Mouse (Mus musculus) hindbrain, postnatal 0 days (tissue): ENCODE measurements around the gene Ccdc154. TPM values are rescaled to one million over a fixed set of nuclear protein-coding genes. Genes with fewer than 3 reads are reported as not detected.

Experiments
- ATAC-seq: fragments of 200-750 bp; cut with Nextera tagmentation; 2 replicates; pipeline ENCODE4 v1.8.0; 2017; ENCODE audit warnings: mild to moderate bottlenecking, moderate TSS enrichment, moderate library complexity
- DNase-seq: peaks from one replicate; pipeline ENCODE4 v3.0.0-alpha.2; 2015; ENCODE audit warnings: low spot score
- H3K27ac ChIP-seq: fragments of 300-500 bp; sonication (generic); 2 replicates; pipeline ENCODE4 v1.5.1; 2014; ENCODE audit warnings: mild to moderate bottlenecking
- H3K27me3 ChIP-seq: fragments of 300-500 bp; sonication (generic); 2 replicates; pipeline ENCODE4 v1.6.1; 2014; ENCODE audit warnings: low read length, mixed read lengths; ENCODE audit not compliant: insufficient read depth
- H3K36me3 ChIP-seq: fragments of 300-500 bp; sonication (generic); 2 replicates; pipeline ENCODE4 v1.6.1; 2014; ENCODE audit warnings: low read length, mixed read lengths; ENCODE audit not compliant: insufficient read depth
- H3K4me1 ChIP-seq: fragments of 300-500 bp; sonication (generic); 2 replicates; pipeline ENCODE4 v1.6.1; 2014; ENCODE audit warnings: antibody characterized with exemption, low read length, mixed read lengths; ENCODE audit not compliant: insufficient read depth
- H3K4me2 ChIP-seq: fragments of 300-500 bp; sonication (generic); 2 replicates; pipeline ENCODE4 v1.6.1; 2014; ENCODE audit warnings: low read depth, mild to moderate bottlenecking, low read length, moderate library complexity, mixed read lengths
- H3K4me3 ChIP-seq: fragments of 300-500 bp; sonication (generic); 2 replicates; pipeline ENCODE4 v1.5.1; 2014; ENCODE audit warnings: low read length
- H3K9ac ChIP-seq: fragments of 300-500 bp; sonication (generic); replicated peaks from 2 replicates; pipeline ENCODE4 v1.6.1; 2014; ENCODE audit warnings: mild to moderate bottlenecking, low read length, moderate library complexity, mixed read lengths
- H3K9me3 ChIP-seq: fragments of 300-500 bp; sonication (generic); 2 replicates; pipeline ENCODE4 v1.6.1; 2016; ENCODE audit warnings: low read length, mixed read lengths
- CTCF ChIP-seq: IDR thresholded peaks from 2 replicates; pipeline ENCODE4 v1.5.1; 2016; ENCODE audit warnings: antibody characterized with exemption, control low read depth, low read depth
- WGBS: fragments of 180-500 bp; shearing (Covaris S2); extraction: QIAGEN DNeasy Blood & Tissue Kit; methylation state at CpG from one replicate; pipeline ENCODE4 v1.1.7; 2014; 5-methylcytosine and 5-hydroxymethylcytosine counted together
- polyA plus RNA-seq: library from polyadenylated mRNA; unstranded; fragments of >200 nt; fragmentation: Nextera tagmentation; extraction: Ambion mirVana; gene quantifications from 2 replicates; pipeline ENCODE4 v1.2.1, GENCODE M21; 2015
- total RNA-seq: library from RNA; depleted of rRNA; stranded (reverse); fragments of >200 nt; gene quantifications from 2 replicates; pipeline ENCODE4 v1.2.3, GENCODE M21; 2014

Ccdc154 gene
- total and polyA plus RNA-seq, 2 experiments from 2014 or later: not detected

DNA sequence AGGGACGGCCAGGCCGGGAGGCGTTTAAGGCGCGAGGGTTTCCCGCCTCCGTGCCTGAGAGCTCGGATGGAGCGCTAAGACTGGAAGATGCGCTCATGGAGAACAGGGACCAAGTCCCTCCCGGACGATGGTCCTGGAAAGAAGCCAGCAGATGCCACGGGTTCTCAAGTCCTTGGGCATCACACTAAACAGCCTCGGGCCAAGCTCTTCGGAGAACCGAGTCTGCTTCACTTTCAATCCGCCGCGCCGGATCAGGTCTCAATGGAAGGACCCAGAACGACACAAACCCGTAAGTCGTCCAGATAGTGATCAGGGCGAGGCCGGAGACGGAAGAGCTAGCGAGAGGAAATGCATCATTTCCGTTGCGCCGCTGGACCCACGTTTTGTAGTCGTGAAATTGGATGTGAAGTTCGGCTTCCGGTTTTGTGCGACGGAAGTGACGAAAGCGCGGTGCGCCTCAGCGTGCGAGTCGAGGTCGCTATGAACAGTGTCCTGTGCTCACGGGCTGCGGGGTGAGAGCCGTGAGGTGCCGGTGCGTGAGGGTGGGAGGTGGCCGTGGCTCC, 21.9 kb downstream of the Ccdc154 start, which contains the start of gene BC003965:
BC003965 (plus strand) TSS at position 426 of the 563 bp plus-strand sequence.
- WGBS: under 1% methylated on average over 50 of the region's 50 CpGs
- no peak for TF ChIP-seq CTCF
- Histone ChIP-seq H3K9ac (peak within 1 kb of the TSS; percentile 89), H3K36me3 (no peaks in the 10 kb centered on the region), H3K4me3 (peak within 1 kb of the TSS; percentile 86), H3K9me3 (no peaks in the 10 kb centered on the region), H3K27ac (peak within 1 kb of the TSS; percentile 96), H3K4me1 (peaks cover 11% of the 10 kb centered on the region), H3K27me3 (no peaks in the 10 kb centered on the region; the same call in none of the 2 replicates), H3K4me2 (peak within 1 kb of the TSS; percentile 97)
- ATAC-seq (peak; percentile 93), DNase-seq (peak; percentile 100)

DNA sequence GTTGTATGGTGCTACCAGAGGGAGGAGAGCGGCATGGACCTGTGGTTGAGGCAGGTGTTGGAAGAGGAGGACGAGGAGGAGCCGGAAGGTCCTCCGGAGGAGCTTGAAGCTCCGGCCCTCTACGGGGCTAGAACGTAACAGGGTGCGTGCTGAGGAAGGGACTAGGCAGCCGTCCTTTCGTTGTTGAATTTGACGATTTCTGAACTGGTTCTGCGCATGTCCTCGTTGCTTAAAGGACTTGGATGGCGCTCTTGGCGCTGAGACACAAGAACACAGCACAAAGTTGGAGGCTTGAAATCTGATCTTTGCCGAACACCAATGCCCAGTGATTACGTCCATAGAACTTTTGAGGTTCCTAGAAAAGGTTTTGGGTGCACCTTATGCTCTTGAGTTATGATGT, 22.7 kb downstream of the Ccdc154 start:
- 10% methylated on average over 17 of the region's 17 CpGs for WGBS
- H3K27me3 ChIP-seq: no peaks in the 10 kb centered on the region; the same call in none of the 2 replicates
- H3K9ac ChIP-seq: peak overlapping the region; percentile 89
- H3K4me3 ChIP-seq: peak overlapping the region; percentile 86
- H3K27ac ChIP-seq: peak overlapping the region; percentile 96; the same call in 1 of the 2 replicates
- no peaks in the 10 kb centered on the region for H3K36me3 ChIP-seq
- ATAC-seq (peak; percentile 4; the same call in 1 of the 2 replicates), DNase-seq (peak; percentile 16)
- peaks cover 18% of the 10 kb centered on the region for H3K4me1 ChIP-seq
- peak overlapping the region; percentile 97 for H3K4me2 ChIP-seq
- TF ChIP-seq CTCF: no peak
- H3K9me3 ChIP-seq: no peaks in the 10 kb centered on the region

DNA sequence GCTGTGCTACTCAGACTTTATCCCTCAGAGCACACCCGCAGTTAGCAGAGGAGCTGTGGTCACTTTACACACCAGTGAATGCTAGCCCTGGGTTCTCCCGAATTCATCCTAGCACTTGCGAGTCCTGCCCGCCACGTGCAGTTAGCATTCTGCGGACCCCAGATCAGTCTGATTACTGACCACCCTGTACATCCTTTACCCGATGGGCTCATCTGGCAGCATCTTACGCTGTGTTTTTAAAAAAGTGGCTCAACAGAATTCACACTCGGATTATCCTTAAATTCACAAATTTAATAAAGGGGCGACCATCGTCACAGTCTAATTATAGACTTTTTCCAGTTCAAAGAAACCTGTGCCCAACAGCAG, 25.5 kb downstream of the Ccdc154 start:
- TF ChIP-seq CTCF: no peak
- Histone ChIP-seq H3K4me2 (peak overlapping the region; percentile 95), H3K9me3 (no peaks in the 10 kb centered on the region), H3K4me3 (peak overlapping the region; percentile 98), H3K4me1 (peaks cover 20% of the 10 kb centered on the region), H3K9ac (peak overlapping the region; percentile 86), H3K36me3 (peaks cover 11% of the 10 kb centered on the region), H3K27ac (peak overlapping the region; percentile 77), H3K27me3 (no peaks in the 10 kb centered on the region)
- no peak for DNase-seq
- WGBS: 7% methylated on average over 11 of the region's 11 CpGs
- ATAC-seq: no peak

DNA sequence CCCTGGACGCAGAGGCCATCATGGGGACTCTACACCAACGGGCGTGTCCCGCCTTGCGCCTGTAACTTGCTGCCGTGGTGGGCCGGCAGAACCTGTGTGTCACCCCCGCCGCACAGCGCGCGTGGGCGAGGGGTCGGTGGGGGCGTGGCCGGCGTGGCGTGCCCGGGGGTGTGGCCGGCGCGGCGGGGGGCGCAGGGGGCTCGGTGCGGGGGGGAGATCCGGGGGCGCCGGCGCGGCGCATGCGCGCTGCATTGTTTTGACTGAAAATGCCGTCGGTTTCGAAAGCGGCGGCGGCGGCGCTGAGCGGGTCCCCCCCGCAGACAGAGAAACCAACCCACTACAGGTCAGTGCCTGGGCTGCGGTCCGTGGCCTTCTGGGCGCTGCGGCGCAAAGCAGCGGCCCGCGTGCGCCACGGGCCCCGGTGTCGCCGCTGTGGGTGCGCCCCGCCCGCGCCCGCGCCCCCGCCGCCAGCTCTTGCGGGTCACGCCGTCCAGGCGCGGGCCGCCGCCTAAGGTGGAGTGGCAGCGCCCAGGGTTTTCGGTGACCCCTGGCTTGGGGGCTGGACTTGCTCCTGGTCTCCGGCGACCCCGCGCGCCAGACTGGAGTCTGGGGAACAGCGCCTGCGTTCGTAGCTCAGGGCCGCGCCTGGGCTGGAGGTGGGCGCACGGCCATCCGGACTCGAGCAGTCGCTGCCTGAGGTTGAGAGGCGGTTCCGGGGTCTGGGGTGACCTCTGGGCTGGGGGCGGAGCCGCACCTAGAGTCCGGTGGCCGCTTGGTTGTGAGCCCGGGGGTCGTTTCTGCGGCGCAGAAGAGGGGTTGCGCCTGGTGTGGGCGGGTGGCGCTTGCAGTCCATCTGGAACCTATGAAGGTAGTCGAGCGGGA, 26.1 kb downstream of the Ccdc154 start, which contains the start of gene Unkl:
Unkl (plus strand) TSS at position 248 of the 882 bp plus-strand sequence.
- Histone ChIP-seq H3K4me1 (peaks cover 20% of the 10 kb centered on the region), H3K9ac (peak within 1 kb of the TSS; percentile 86), H3K9me3 (no peaks in the 10 kb centered on the region), H3K27ac (peak within 1 kb of the TSS; percentile 77), H3K4me2 (peak within 1 kb of the TSS; percentile 95), H3K4me3 (peak within 1 kb of the TSS; percentile 98), H3K27me3 (no peaks in the 10 kb centered on the region), H3K36me3 (peaks cover 15% of the 10 kb centered on the region)
- peak; percentile 19; the same call in 1 of the 2 replicates for ATAC-seq
- DNase-seq: peak; percentile 85
- under 1% methylated on average over 73 of the region's 104 CpGs for WGBS
- no peak for TF ChIP-seq CTCF

DNA sequence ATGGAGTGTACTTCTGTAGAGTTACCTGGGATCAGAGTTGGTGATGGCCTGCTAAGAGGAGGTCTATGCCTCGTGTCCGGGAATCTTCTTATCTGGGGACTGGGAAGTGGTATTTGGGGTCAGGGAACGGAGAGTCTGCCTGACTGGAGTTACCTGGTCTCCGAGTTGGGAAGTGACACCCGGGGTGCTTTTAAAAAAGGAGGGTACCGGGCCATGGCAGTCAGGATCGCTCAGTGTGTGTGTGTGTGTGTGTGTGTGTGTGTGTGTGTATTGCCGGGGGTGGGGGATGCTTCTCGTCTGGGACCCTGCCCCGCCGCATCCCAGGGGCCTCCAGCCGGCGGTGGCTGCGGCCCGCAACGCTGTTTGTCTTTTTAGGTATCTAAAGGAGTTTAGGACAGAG, 26.8 kb downstream of the Ccdc154 start:
- peak overlapping the region; percentile 86 for H3K9ac ChIP-seq
- H3K27ac ChIP-seq: no peak overlapping the region
- WGBS: 5% methylated on average over 16 of the region's 16 CpGs
- no peak for DNase-seq
- peaks cover 18% of the 10 kb centered on the region for H3K36me3 ChIP-seq
- no peak for TF ChIP-seq CTCF
- H3K4me2 ChIP-seq: peak overlapping the region; percentile 95
- H3K4me3 ChIP-seq: peak overlapping the region; percentile 98
- ATAC-seq: no peak
- H3K9me3 ChIP-seq: no peaks in the 10 kb centered on the region
- no peaks in the 10 kb centered on the region for H3K27me3 ChIP-seq
- H3K4me1 ChIP-seq: peaks cover 20% of the 10 kb centered on the region

DNA sequence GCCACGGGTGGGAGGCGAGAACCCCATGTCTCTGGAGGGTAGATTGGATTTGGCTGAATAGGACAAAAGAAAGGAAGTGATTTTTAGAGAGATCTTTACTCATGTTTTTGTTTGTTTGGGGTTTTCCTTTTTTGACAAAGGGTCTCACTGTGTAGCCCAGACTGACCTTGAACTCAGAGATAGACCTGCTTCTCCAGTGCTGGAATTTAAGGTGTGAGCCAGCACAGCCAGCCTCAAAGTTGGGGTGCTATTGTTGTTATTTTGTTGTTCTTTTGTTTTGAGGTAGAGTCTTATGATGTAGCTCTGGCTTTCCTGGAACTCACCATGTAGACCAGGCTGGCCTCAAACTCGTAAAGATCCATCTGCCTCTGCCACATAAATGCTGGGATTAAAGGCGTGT, 40.1 kb downstream of the Ccdc154 start:
- 90% methylated on average over 4 of the region's 4 CpGs for WGBS

More for the DNA sequence above, 40.1 kb downstream of the Ccdc154 start:
- H3K9me3 ChIP-seq: no peaks in the 10 kb centered on the region
- DNase-seq (no peak), ATAC-seq (no peak)
- no peak overlapping the region for H3K4me2 ChIP-seq
- no peak overlapping the region for H3K9ac ChIP-seq
- TF ChIP-seq CTCF: no peak
- no peak overlapping the region for H3K4me3 ChIP-seq
- peaks cover 37% of the 10 kb centered on the region for H3K36me3 ChIP-seq
- no peaks in the 10 kb centered on the region for H3K4me1 ChIP-seq
- no peak overlapping the region for H3K27ac ChIP-seq
- H3K27me3 ChIP-seq: no peaks in the 10 kb centered on the region
